Mouse (Mus musculus) heart, embryonic 10.5 days (tissue): ENCODE data around the gene Gm9195. TPM values are rescaled to one million over a fixed set of nuclear protein-coding genes. Genes with fewer than 3 reads are reported as not detected.

ENCODE experiments used
- DNase-seq: peaks from one replicate; pipeline ENCODE4 v3.0.0-alpha.2; 2017; ENCODE audit warnings: low spot score
- H3K27ac ChIP-seq: fragments of 300-500 bp; sonication (generic); 2 replicates; pipeline ENCODE4 v1.5.1; 2016; ENCODE audit warnings: mild to moderate bottlenecking
- H3K27me3 ChIP-seq: fragments of 300-500 bp; sonication (generic); 2 replicates; pipeline ENCODE4 v1.6.1; 2016; ENCODE audit warnings: mild to moderate bottlenecking; ENCODE audit not compliant: poor library complexity, insufficient read depth, severe bottlenecking
- H3K36me3 ChIP-seq: fragments of 300-500 bp; sonication (generic); 2 replicates; pipeline ENCODE4 v1.6.1; 2016; ENCODE audit warnings: mild to moderate bottlenecking, moderate library complexity
- H3K4me1 ChIP-seq: fragments of 300-500 bp; sonication (generic); 2 replicates; pipeline ENCODE4 v1.6.1; 2016; ENCODE audit warnings: mild to moderate bottlenecking
- H3K4me3 ChIP-seq: fragments of 300-500 bp; sonication (generic); 2 replicates; pipeline ENCODE4 v1.5.1; 2016; ENCODE audit warnings: mild to moderate bottlenecking, moderate library complexity
- H3K9me3 ChIP-seq: fragments of 300-500 bp; sonication (generic); 2 replicates; pipeline ENCODE4 v1.6.1; 2016; ENCODE audit warnings: mild to moderate bottlenecking, moderate library complexity
- WGBS: fragments of 180-500 bp; shearing (Covaris S2); methylation state at CpG from one replicate; pipeline ENCODE4 v1.1.7; 2016; 5-methylcytosine and 5-hydroxymethylcytosine counted together
- polyA plus RNA-seq: library from polyadenylated mRNA; unstranded; fragments of >200 nt; fragmentation: Nextera tagmentation; extraction: Ambion mirVana; gene quantifications from 2 replicates; pipeline ENCODE4 v1.2.1, GENCODE M21; 2016

The Gm9195 gene
- not detected in 2 replicates for polyA plus RNA-seq

GRCm38 (mm10) chr14:72491738-72492137 is at the start of gene Gm9195:
Gene Gm9195 (minus strand): TSS chr14:72491838.
- Histone ChIP-seq H3K36me3 (no peaks in the 10 kb centered on the region), H3K4me3 (no peak within 1 kb of the TSS), H3K4me1 (no peaks in the 10 kb centered on the region), H3K9me3 (no peaks in the 10 kb centered on the region), H3K27ac (no peak within 1 kb of the TSS), H3K27me3 (no peaks in the 10 kb centered on the region)
- DNase-seq: no peak
- 66% methylated on average over 5 of the region's 5 CpGs for WGBS

GRCm38 (mm10) chr14:72536392-72537017 is 44.9 kb upstream of the Gm9195 start:
- no peaks in the 10 kb centered on the region for H3K9me3 ChIP-seq
- H3K27me3 ChIP-seq: peaks cover 25% of the 10 kb centered on the region
- no peak overlapping the region for H3K4me3 ChIP-seq
- no peak overlapping the region for H3K27ac ChIP-seq
- H3K36me3 ChIP-seq: peaks cover 24% of the 10 kb centered on the region
- DNase-seq: no peak
- WGBS: 83% methylated on average over 5 of the region's 5 CpGs
- peaks cover 12% of the 10 kb centered on the region for H3K4me1 ChIP-seq

- peaks cover 12% of the 10 kb centered on the region for H3K4me1 ChIP-seq
- H3K27me3 ChIP-seq: peaks cover 49% of the 10 kb centered on the region
- no peak overlapping the region for H3K27ac ChIP-seq
- peak; percentile 68 for DNase-seq
- H3K4me3 ChIP-seq: no peak overlapping the region
- H3K36me3 ChIP-seq: 0 out of 2 replicates have a peak, but pooled peaks cover 2% of the 10 kb centered on the region
- H3K9me3 ChIP-seq: no peaks in the 10 kb centered on the region
- WGBS: 74% methylated on average over 7 of the region's 7 CpGs
Observed at GRCm38 (mm10) chr14:72533862-72534261, 42.2 kb upstream of the Gm9195 start.

DNA sequence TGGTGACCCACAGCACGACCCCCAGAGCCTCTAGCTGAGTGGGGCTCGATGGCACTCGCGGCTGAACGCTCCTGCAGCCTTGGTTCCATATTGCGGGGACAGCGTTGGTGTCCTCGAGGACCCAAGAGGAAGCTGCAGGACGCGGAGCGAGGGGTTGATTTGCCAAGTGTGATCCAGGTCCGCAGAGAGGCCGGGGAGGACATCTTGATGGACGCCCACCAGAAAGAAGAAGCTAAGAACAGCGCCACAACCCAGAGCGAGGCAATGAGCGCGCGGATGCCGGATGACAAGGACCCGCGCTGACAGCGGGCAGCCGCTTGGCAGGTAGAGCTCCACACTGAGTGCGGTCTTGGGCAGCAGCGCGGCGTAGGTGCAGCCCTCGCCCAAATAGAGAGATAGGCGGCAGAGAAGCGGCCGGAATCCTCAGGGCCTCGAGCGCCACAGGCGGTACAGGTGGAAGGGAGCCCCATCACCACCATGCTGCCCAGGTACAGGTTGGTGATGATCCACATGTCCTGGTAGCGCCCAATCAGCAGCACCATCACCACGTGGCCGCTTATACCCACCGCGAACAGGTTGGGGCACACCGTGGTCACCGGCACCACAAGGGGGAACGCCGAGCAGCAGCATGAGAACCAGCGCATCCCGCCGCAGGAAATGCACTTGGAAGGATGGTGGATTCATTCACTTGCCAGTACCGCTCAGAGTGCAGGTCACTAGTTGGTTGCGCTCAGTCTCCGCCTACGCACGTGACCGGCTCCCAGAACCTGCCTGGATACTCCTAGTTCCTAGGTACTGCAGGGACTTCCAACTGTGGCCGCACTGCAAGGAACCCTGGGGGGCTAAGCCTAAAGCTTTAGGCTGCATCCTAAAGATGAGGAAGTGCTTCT is 40.6 kb upstream of the Gm9195 start:
- H3K4me1 ChIP-seq: peaks cover 12% of the 10 kb centered on the region
- peak overlapping the region; percentile 63 for H3K4me3 ChIP-seq
- 2% methylated on average over 54 of the region's 54 CpGs for WGBS
- no peak overlapping the region for H3K27ac ChIP-seq
- no peaks in the 10 kb centered on the region for H3K9me3 ChIP-seq
- 0 out of 2 replicates have a peak, but pooled peaks cover 2% of the 10 kb centered on the region for H3K36me3 ChIP-seq
- DNase-seq: peak; percentile 75
- peaks cover 59% of the 10 kb centered on the region for H3K27me3 ChIP-seq

DNA sequence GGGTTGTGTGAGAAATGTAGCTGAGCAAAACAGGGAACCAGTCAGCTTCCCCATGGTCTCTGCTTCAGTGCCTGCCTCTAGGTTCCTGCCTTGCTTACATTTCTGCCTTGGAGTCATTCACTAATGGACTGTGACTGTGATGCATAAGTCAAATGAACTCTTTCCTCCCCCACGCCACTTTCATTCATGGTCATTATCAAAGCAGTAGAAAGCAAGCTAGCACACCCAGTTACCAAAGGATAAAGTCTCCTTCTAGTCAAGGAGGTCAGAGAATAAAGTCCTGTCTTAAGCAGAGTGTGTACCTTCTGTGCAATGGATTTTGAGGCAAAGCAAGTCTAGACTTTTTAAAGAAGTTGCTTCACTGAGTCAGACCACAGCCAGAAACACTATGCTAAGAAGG is 35.5 kb upstream of the Gm9195 start:
- WGBS: 73% methylated on average over 1 of the region's 1 CpGs

GRCm38 (mm10) chr14:72519561-72519960 is 27.9 kb upstream of the Gm9195 start:
- H3K36me3 ChIP-seq: no peaks in the 10 kb centered on the region
- H3K27ac ChIP-seq: no peak overlapping the region
- WGBS: 44% methylated on average over 2 of the region's 2 CpGs
- no peaks in the 10 kb centered on the region for H3K27me3 ChIP-seq
- no peak for DNase-seq
- H3K4me1 ChIP-seq: no peaks in the 10 kb centered on the region
- no peaks in the 10 kb centered on the region for H3K9me3 ChIP-seq
- no peak overlapping the region for H3K4me3 ChIP-seq

More for the DNA sequence above, 35.5 kb upstream of the Gm9195 start:
- no peak overlapping the region for H3K27ac ChIP-seq
- H3K36me3 ChIP-seq: no peaks in the 10 kb centered on the region
- H3K9me3 ChIP-seq: no peaks in the 10 kb centered on the region
- no peak overlapping the region for H3K4me3 ChIP-seq
- H3K4me1 ChIP-seq: peaks cover 4% of the 10 kb centered on the region
- no peak for DNase-seq
- peaks cover 41% of the 10 kb centered on the region for H3K27me3 ChIP-seq

DNA sequence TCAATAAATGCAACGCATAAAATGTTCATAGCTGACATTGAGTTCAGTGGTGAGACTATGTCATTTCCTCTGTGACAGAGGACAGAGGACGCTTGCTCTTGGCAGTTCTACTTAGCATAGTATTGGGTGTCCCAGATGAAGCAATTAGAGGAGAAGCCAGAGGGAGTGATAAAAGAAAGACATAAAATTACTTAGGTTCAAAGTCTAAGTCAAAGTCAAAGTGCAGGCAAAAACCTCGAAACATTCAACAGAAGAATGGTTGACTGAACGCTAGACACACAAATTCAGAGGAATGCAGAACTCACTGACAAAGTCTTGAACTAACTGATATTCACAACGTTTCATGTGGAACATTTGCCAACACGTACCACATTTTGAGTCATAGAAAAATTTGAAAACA is 27.1 kb upstream of the Gm9195 start:
- Histone ChIP-seq H3K9me3 (no peaks in the 10 kb centered on the region), H3K36me3 (no peaks in the 10 kb centered on the region), H3K4me3 (no peak overlapping the region), H3K27me3 (no peaks in the 10 kb centered on the region), H3K27ac (no peak overlapping the region), H3K4me1 (no peaks in the 10 kb centered on the region)
- whole genome bisulfite sequencing: 82% methylated on average over 6 of the region's 6 CpGs
- peak; percentile 2 for DNase-seq

DNA sequence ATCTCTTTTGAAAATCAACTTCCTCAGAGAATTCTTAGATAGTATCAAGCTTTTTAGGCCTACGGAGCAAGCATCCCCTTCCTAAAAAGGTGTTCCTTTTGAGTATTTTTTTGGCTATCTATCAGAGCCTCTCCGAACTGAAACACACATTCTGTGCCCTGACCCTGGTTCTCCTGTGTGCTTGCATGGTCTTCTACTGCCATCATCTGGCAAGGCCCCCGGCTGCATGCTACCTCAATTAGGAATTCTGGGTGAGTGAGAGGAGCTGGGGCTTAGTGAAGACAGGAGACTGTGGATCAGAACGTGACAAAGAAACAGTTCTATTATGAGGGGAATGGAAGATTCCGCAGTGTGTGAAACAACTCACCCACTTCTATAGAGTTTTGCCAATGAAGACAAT is 24.7 kb upstream of the Gm9195 start:
- Histone ChIP-seq H3K36me3 (no peaks in the 10 kb centered on the region), H3K27me3 (no peaks in the 10 kb centered on the region), H3K4me3 (no peak overlapping the region), H3K9me3 (no peaks in the 10 kb centered on the region), H3K27ac (no peak overlapping the region), H3K4me1 (no peaks in the 10 kb centered on the region)
- peak; percentile 81 for DNase-seq
- 18% methylated on average over 5 of the region's 5 CpGs for WGBS

GRCm38 (mm10) chr14:72506723-72507420 is 15.2 kb upstream of the Gm9195 start:
- H3K4me1 ChIP-seq: peaks cover 15% of the 10 kb centered on the region
- 5% methylated on average over 11 of the region's 11 CpGs for WGBS
- DNase-seq: no peak
- no peaks in the 10 kb centered on the region for H3K9me3 ChIP-seq
- no peaks in the 10 kb centered on the region for H3K27me3 ChIP-seq
- H3K4me3 ChIP-seq: peak overlapping the region; percentile 59
- peak overlapping the region; percentile 75; the same call in 1 of the 2 replicates for H3K27ac ChIP-seq
- H3K36me3 ChIP-seq: no peaks in the 10 kb centered on the region

- Histone ChIP-seq H3K4me3 (peak overlapping the region; percentile 59), H3K27me3 (no peaks in the 10 kb centered on the region), H3K4me1 (peaks cover 15% of the 10 kb centered on the region), H3K9me3 (no peaks in the 10 kb centered on the region), H3K36me3 (no peaks in the 10 kb centered on the region), H3K27ac (peak overlapping the region; percentile 75)
- DNase-seq: no peak
- WGBS: 5% methylated on average over 12 of the region's 12 CpGs
Observed at GRCm38 (mm10) chr14:72506018-72506722, 14.5 kb upstream of the Gm9195 start.

GRCm38 (mm10) chr14:72504985-72505384 is 13.3 kb upstream of the Gm9195 start:
- Histone ChIP-seq H3K27me3 (no peaks in the 10 kb centered on the region), H3K9me3 (no peaks in the 10 kb centered on the region), H3K4me1 (peaks cover 15% of the 10 kb centered on the region), H3K4me3 (no peak overlapping the region), H3K27ac (no peak overlapping the region), H3K36me3 (no peaks in the 10 kb centered on the region)
- 94% methylated on average over 1 of the region's 1 CpGs for WGBS
- no peak for DNase-seq

GRCm38 (mm10) chr14:72503241-72503640 is 11.6 kb upstream of the Gm9195 start:
- no peak overlapping the region for H3K4me3 ChIP-seq
- no peaks in the 10 kb centered on the region for H3K9me3 ChIP-seq
- H3K36me3 ChIP-seq: no peaks in the 10 kb centered on the region
- H3K4me1 ChIP-seq: peaks cover 15% of the 10 kb centered on the region
- WGBS: 55% methylated on average over 6 of the region's 6 CpGs
- H3K27me3 ChIP-seq: no peaks in the 10 kb centered on the region
- H3K27ac ChIP-seq: no peak overlapping the region
- DNase-seq: no peak
